Mouse (Mus musculus) MEL (cell line): ENCODE data around the gene Btnl4. TPM values are rescaled to one million over a fixed set of nuclear protein-coding genes. Genes with fewer than 3 reads are reported as not detected.
A peak's percentile ranks its signal among the peaks of the same experiment; 100 is the strongest.

Experiments
- DNase-seq: peaks from one replicate; pipeline ENCODE4 v3.0.0; 2011; ENCODE audit warnings: low read depth, low spot score
- H3K27ac ChIP-seq: 2 replicates; pipeline ENCODE4 v1.5.1; 2012; ENCODE audit warnings: low read depth, mild to moderate bottlenecking, control low read depth, low read length, moderate library complexity; ENCODE audit not compliant: control insufficient read depth
- H3K27me3 ChIP-seq, 2 experiments: fragments of 150-350 bp in 1 of 2; sonication (generic) in 1 of 2; 2 replicates each; pipeline ENCODE4 v1.6.1; 2012; ENCODE audit warnings: low read length in 2 of 2, mild to moderate bottlenecking in 2 of 2, improper control_type of control experiment in 1 of 2, moderate library complexity in 1 of 2; ENCODE audit not compliant: insufficient read depth in 2 of 2, control insufficient read depth in 1 of 2
- H3K36me3 ChIP-seq, 2 experiments: 2 replicates each; pipeline ENCODE4 v1.6.1; 2012 to 2014; ENCODE audit warnings: low read length in 2 of 2, improper control_type of control experiment in 1 of 2, inconsistent platforms in 1 of 2, mild to moderate bottlenecking in 1 of 2; ENCODE audit not compliant: insufficient read depth in 2 of 2, control insufficient read depth in 1 of 2
- H3K4me1 ChIP-seq, 2 experiments: fragments of 150-350 bp in 1 of 2; sonication (generic) in 1 of 2; 2 replicates each; pipeline ENCODE4 v1.6.1; 2012; ENCODE audit warnings: low read length in 2 of 2, improper control_type of control experiment in 1 of 2, mild to moderate bottlenecking in 1 of 2; ENCODE audit not compliant: insufficient read depth in 2 of 2, control insufficient read depth in 1 of 2
- H3K4me3 ChIP-seq, 2 experiments: fragments of 150-350 bp in 1 of 2; sonication (generic) in 1 of 2; 2 replicates each; pipeline ENCODE4 v1.5.1; 2012; ENCODE audit warnings: low read depth in 2 of 2, low read length in 2 of 2, mild to moderate bottlenecking in 2 of 2, moderate library complexity in 2 of 2, control low read depth in 1 of 2, improper control_type of control experiment in 1 of 2; ENCODE audit not compliant: control insufficient read depth in 1 of 2, insufficient read depth in 1 of 2
- H3K79me2 ChIP-seq: 2 replicates; pipeline ENCODE4 v1.6.1; 2012; ENCODE audit warnings: mild to moderate bottlenecking, low read length, moderate library complexity; ENCODE audit not compliant: control insufficient read depth, poor library complexity, insufficient read depth
- H3K9ac ChIP-seq: 2 replicates; pipeline ENCODE4 v1.6.1; 2012; ENCODE audit warnings: low read depth, mild to moderate bottlenecking, control low read depth, low read length, moderate library complexity; ENCODE audit not compliant: control insufficient read depth, poor library complexity, severe bottlenecking
- H3K9me3 ChIP-seq: fragments of 150-350 bp; sonication (generic); replicated peaks from 2 replicates; pipeline ENCODE4 v1.6.1; 2012; ENCODE audit warnings: mild to moderate bottlenecking, low read length, improper control_type of control experiment, moderate library complexity; ENCODE audit not compliant: insufficient read depth
- CTCF ChIP-seq, 3 experiments: IDR thresholded peaks in 2 of 3; conservative IDR thresholded peaks in 1 of 3; 2 replicates each; pipeline ENCODE4 v1.5.1; 2011 to 2012; ENCODE audit warnings: low read length in 3 of 3, low read depth in 2 of 3, mild to moderate bottlenecking in 2 of 3, improper control_type of control experiment in 1 of 3, inconsistent platforms in 1 of 3, mixed read lengths in 1 of 3, moderate library complexity in 1 of 3; ENCODE audit not compliant: control insufficient read depth in 1 of 3, insufficient read depth in 1 of 3, poor library complexity in 1 of 3, severe bottlenecking in 1 of 3
- MXI1 ChIP-seq: IDR thresholded peaks from 2 replicates; pipeline ENCODE4 v1.6.1; 2011; ENCODE audit warnings: mild to moderate bottlenecking, low read depth, low read length, improper control_type of control experiment
- RAD21 ChIP-seq: IDR thresholded peaks from 2 replicates; pipeline ENCODE4 v1.6.1; 2011; ENCODE audit warnings: mild to moderate bottlenecking, low read depth, low read length, improper control_type of control experiment
- polyA plus RNA-seq, 2 experiments: library from polyadenylated mRNA; stranded (reverse) in 1 of 2; unstranded in 1 of 2; fragments of >175 nt in 1 of 2; fragments of >200 nt in 1 of 2; gene quantifications; 2 replicates each; pipeline versions ENCODE4 v1.2.1 to v1.2.4; 2012; ENCODE audit warnings: low replicate concordance in 2 of 2, low read depth in 1 of 2; ENCODE audit not compliant: insufficient read length in 2 of 2, insufficient read depth in 1 of 2, missing spikeins in 1 of 2
- total RNA-seq: library from RNA; depleted of rRNA; stranded (reverse); fragments of 300-350 nt; gene quantifications from 2 replicates; pipeline ENCODE4 v1.2.3, GENCODE M21; 2012; rRNA removed

The Btnl4 gene
- total and polyA plus RNA-seq, 3 experiments: not detected

- Histone ChIP-seq H3K9ac (no peak overlapping the region), H3K4me3 (no peak overlapping the region), H3K27ac (no peak overlapping the region), H3K27me3 (peaks cover 4 to 7% of the 10 kb centered on the region in 2 experiments), H3K79me2 (no peaks in the 10 kb centered on the region), H3K9me3 (no peaks in the 10 kb centered on the region)
- DNase-seq: no peak
- TF ChIP-seq CTCF (IDR thresholded peaks at IDR 0.05 in 2 of 3, conservative IDR thresholded peaks at IDR 0.05 in 1 of 3; ENCODE audit: control insufficient read depth in 1 of 3, insufficient read depth in 1 of 3, low read depth in 2 of 3, low read length in 3 of 3, poor library complexity in 1 of 3, severe bottlenecking in 1 of 3): peak in 2 of 3 experiments; percentile 18 to 28; a peak in 3 of 6 replicates
- no peak for TF ChIP-seq MXI1
- peak; percentile 19 for TF ChIP-seq RAD21
- TF ChIP-seq, all 39 proteins: peak for 2
- Histone ChIP-seq H3K36me3 (no peaks in the 10 kb centered on the region), H3K4me1 (no peaks in the 10 kb centered on the region)
Measured at GRCm38 (mm10) chr17:34420014-34420413, 57.1 kb downstream of the Btnl4 start.

Other genes with a start within 250 kb of the Btnl4 start
- 0.75 and 0.81 TPM in 2 replicates for gene H2-Ob, start 238.4 kb downstream of the Btnl4 start, total RNA-seq
- gene H2-Ob, start 238.4 kb downstream of the Btnl4 start, polyA plus RNA-seq: 1 to 10 TPM in 1 of 2 experiments, not detected in 1; 2.0 TPM
- gene H2-Ab1, start 219.6 kb downstream of the Btnl4 start, total RNA-seq: not detected in 2 replicates
- not detected for gene H2-Ab1, start 219.6 kb downstream of the Btnl4 start, polyA plus RNA-seq
- gene H2-Aa, start 189.5 kb downstream of the Btnl4 start, total RNA-seq: not detected in 2 replicates
- gene H2-Aa, start 189.5 kb downstream of the Btnl4 start, polyA plus RNA-seq: not detected
- 0.15 TPM in 1 of 2 replicates, not detected in the other for gene H2-Eb1, start 171.5 kb downstream of the Btnl4 start, total RNA-seq
- gene H2-Eb1, start 171.5 kb downstream of the Btnl4 start, polyA plus RNA-seq: under 1 TPM in 1 of 2 experiments, not detected in 1; 0.07 TPM
- not detected in 2 replicates for gene H2-Eb2, start 151.7 kb downstream of the Btnl4 start, total RNA-seq
- not detected for gene H2-Eb2, start 151.7 kb downstream of the Btnl4 start, polyA plus RNA-seq
- not detected in 2 replicates for gene Btnl2, start 122.5 kb downstream of the Btnl4 start, total RNA-seq
- gene Btnl2, start 122.5 kb downstream of the Btnl4 start, polyA plus RNA-seq: not detected
- gene Btnl1, start 100.2 kb downstream of the Btnl4 start, total RNA-seq: not detected in 2 replicates
- under 1 TPM in 1 of 2 experiments, not detected in 1; 0.17 TPM for gene Btnl1, start 100.2 kb downstream of the Btnl4 start, polyA plus RNA-seq
- not detected in 2 replicates for gene BC051142, start 78.5 kb downstream of the Btnl4 start, total RNA-seq
- under 1 TPM in 1 of 2 experiments, not detected in 1; 0.06 TPM for gene BC051142, start 78.5 kb downstream of the Btnl4 start, polyA plus RNA-seq
- gene Btnl6, start 40.0 kb upstream of the Btnl4 start, total RNA-seq: not detected in 2 replicates
- not detected for gene Btnl6, start 40.0 kb upstream of the Btnl4 start, polyA plus RNA-seq
- gene Notch4, start 87.0 kb upstream of the Btnl4 start, total RNA-seq: 0.10 and 0.15 TPM in 2 replicates
- gene Notch4, start 87.0 kb upstream of the Btnl4 start, polyA plus RNA-seq: 10 to 100 TPM in 1 of 2 experiments, under 1 TPM in 1; 0.33 to 21.9 TPM
- gene Gpsm3, start 112.5 kb upstream of the Btnl4 start, total RNA-seq: 10.6 and 12.0 TPM in 2 replicates
- gene Gpsm3, start 112.5 kb upstream of the Btnl4 start, polyA plus RNA-seq: 10 to 100 TPM in 1 of 2 experiments, not detected in 1; 37.8 TPM
- gene Pbx2, start 113.9 kb upstream of the Btnl4 start, total RNA-seq: 40.3 and 42.4 TPM in 2 replicates
- gene Pbx2, start 113.9 kb upstream of the Btnl4 start, polyA plus RNA-seq: 10 to 100 TPM in 1 of 2 experiments, not detected in 1; 76.7 TPM
- 0.27 and 0.62 TPM in 2 replicates for gene Ager, start 120.5 kb upstream of the Btnl4 start, total RNA-seq
- gene Ager, start 120.5 kb upstream of the Btnl4 start, polyA plus RNA-seq: 1 to 10 TPM in 1 of 2 experiments, not detected in 1; 3.7 TPM
- gene Rnf5, start 126.4 kb upstream of the Btnl4 start, total RNA-seq: 23.5 and 24.8 TPM in 2 replicates
- gene Rnf5, start 126.4 kb upstream of the Btnl4 start, polyA plus RNA-seq: 10 to 100 TPM in 1 of 2 experiments, not detected in 1; 85.1 TPM
- gene Agpat1, start 126.9 kb upstream of the Btnl4 start, total RNA-seq: 81.5 and 85.2 TPM in 2 replicates
- gene Agpat1, start 126.9 kb upstream of the Btnl4 start, polyA plus RNA-seq: 100 to 1,000 TPM in 1 of 2 experiments, not detected in 1; 153 TPM
- gene Egfl8, start 138.7 kb upstream of the Btnl4 start, total RNA-seq: 0.56 and 0.89 TPM in 2 replicates
- gene Egfl8, start 138.7 kb upstream of the Btnl4 start, polyA plus RNA-seq: 1 to 10 TPM in 1 of 2 experiments, not detected in 1; 1.6 TPM
- 20.2 and 29.2 TPM in 2 replicates for gene Ppt2, start 151.2 kb upstream of the Btnl4 start, total RNA-seq
- gene Ppt2, start 151.2 kb upstream of the Btnl4 start, polyA plus RNA-seq: 100 to 1,000 TPM in 1 of 2 experiments, 10 to 100 TPM in 1; 67.1 to 147 TPM
- not detected in 2 replicates for gene Prrt1, start 152.2 kb upstream of the Btnl4 start, total RNA-seq
- 1 to 10 TPM in 1 of 2 experiments, not detected in 1; 1.0 TPM for gene Prrt1, start 152.2 kb upstream of the Btnl4 start, polyA plus RNA-seq
- 4.4 and 7.0 TPM in 2 replicates for gene Fkbpl, start 167.4 kb upstream of the Btnl4 start, total RNA-seq
- 1 to 10 TPM in 1 of 2 experiments, not detected in 1; 6.4 TPM for gene Fkbpl, start 167.4 kb upstream of the Btnl4 start, polyA plus RNA-seq
- 39.6 and 45.3 TPM in 2 replicates for gene Atf6b, start 169.8 kb upstream of the Btnl4 start, total RNA-seq
- gene Atf6b, start 169.8 kb upstream of the Btnl4 start, polyA plus RNA-seq: 100 to 1,000 TPM in 1 of 2 experiments, not detected in 1; 101 TPM
- gene Tnxb, start 193.2 kb upstream of the Btnl4 start, total RNA-seq: 0.16 and 0.27 TPM in 2 replicates
- under 1 TPM in 1 of 2 experiments, not detected in 1; 0.28 TPM for gene Tnxb, start 193.2 kb upstream of the Btnl4 start, polyA plus RNA-seq